Mouse (Mus musculus): ENCODE results near the gene Tm9sf3. TPM values are rescaled to one million over a fixed set of nuclear protein-coding genes. Genes with fewer than 3 reads are reported as not detected.

Tm9sf3 gene
- total and polyA plus RNA-seq, 3 experiments, result 34.3 to 114 (median 103) TPM

- Histone ChIP-seq H3K9ac (ENCODE audit: control insufficient read depth, low read depth, low read length, poor library complexity, severe bottlenecking) (no peak overlapping the region), H3K27me3 (ENCODE audit: control insufficient read depth in 1 of 2, insufficient read depth in 2 of 2, low read length in 2 of 2) (no peaks in the 10 kb centered on the region), H3K4me3 (ENCODE audit: control insufficient read depth in 1 of 2, insufficient read depth in 1 of 2, low read depth in 2 of 2, low read length in 2 of 2) (no peak overlapping the region), H3K36me3 (ENCODE audit: control insufficient read depth in 1 of 2, insufficient read depth in 2 of 2, low read length in 2 of 2) (no peaks in the 10 kb centered on the region), H3K4me1 (ENCODE audit: control insufficient read depth in 1 of 2, insufficient read depth in 2 of 2, low read length in 2 of 2) (no peaks in the 10 kb centered on the region), H3K79me2 (ENCODE audit: control insufficient read depth, insufficient read depth, low read length, poor library complexity) (no peaks in the 10 kb centered on the region), H3K9me3 (replicated peaks; ENCODE audit: insufficient read depth, low read length) (no peaks in the 10 kb centered on the region), H3K27ac (ENCODE audit: control insufficient read depth, low read depth, low read length) (no peak overlapping the region)
- no peak for TF ChIP-seq HCFC1 (IDR thresholded peaks at IDR 0.05; ENCODE audit: low read depth, low read length)
- TF ChIP-seq NRF1 (IDR thresholded peaks at IDR 0.05; ENCODE audit: insufficient read depth, low read depth, low read length, poor library complexity, severe bottlenecking), result no peak
- no peak for TF ChIP-seq ZNF384 (IDR thresholded peaks at IDR 0.05; ENCODE audit: low read depth, low read length)
- TF ChIP-seq RAD21 (IDR thresholded peaks at IDR 0.05; ENCODE audit: low read depth, low read length), result no peak
- no peak for TF ChIP-seq CHD1 (IDR thresholded peaks at IDR 0.05; ENCODE audit: low read depth, low read length)
- TF ChIP-seq KAT2A (conservative IDR thresholded peaks at IDR 0.05; ENCODE audit: low read depth, low read length), result no peak
- no peak for TF ChIP-seq GABPA (IDR thresholded peaks at IDR 0.05; ENCODE audit: low read depth, low read length)
- no peak for TF ChIP-seq USF2 (IDR thresholded peaks at IDR 0.05; ENCODE audit: borderline replicate concordance in 1 of 2, insufficient read depth in 1 of 2, low read depth in 1 of 2, low read length in 2 of 2)
- no peak for TF ChIP-seq CHD2 (IDR thresholded peaks at IDR 0.05; ENCODE audit: low read length)
- TF ChIP-seq SIN3A (IDR thresholded peaks at IDR 0.05; ENCODE audit: low read length), result no peak
- no peak for TF ChIP-seq MEF2A (IDR thresholded peaks at IDR 0.05; ENCODE audit: extremely low read depth, insufficient replicate concordance, low read depth, low read length, poor library complexity, severe bottlenecking)
- no peak for TF ChIP-seq UBTF (IDR thresholded peaks at IDR 0.05; ENCODE audit: borderline replicate concordance, insufficient read depth, low read depth, low read length)
- TF ChIP-seq EP300 (IDR thresholded peaks at IDR 0.05; ENCODE audit: low read depth in 1 of 2, low read length in 2 of 2), result no peak
- TF ChIP-seq POLR2A (IDR thresholded peaks at IDR 0.05; ENCODE audit: control insufficient read depth in 1 of 2, insufficient read depth in 1 of 2, low read depth in 1 of 2, low read length in 2 of 2, poor library complexity in 1 of 2), result no peak
- no peak for TF ChIP-seq JUND (IDR thresholded peaks at IDR 0.05; ENCODE audit: low read depth, low read length)
- TF ChIP-seq MYB (IDR thresholded peaks at IDR 0.05; ENCODE audit: low read depth, low read length), result no peak
- no peak for DNase-seq (ENCODE audit: low read depth, low spot score)
Observed at GRCm38 (mm10) chr19:41299446-41299845, 35.6 kb upstream of the Tm9sf3 start.

GRCm38 (mm10) chr19:41290952-41291619, 27.3 kb upstream of the Tm9sf3 start:
- Histone ChIP-seq H3K79me2 (ENCODE audit: control insufficient read depth, insufficient read depth, low read length, poor library complexity) (no peaks in the 10 kb centered on the region), H3K4me3 (ENCODE audit: control insufficient read depth in 1 of 2, insufficient read depth in 1 of 2, low read depth in 2 of 2, low read length in 2 of 2) (no peak overlapping the region), H3K36me3 (ENCODE audit: control insufficient read depth in 1 of 2, insufficient read depth in 2 of 2, low read length in 2 of 2) (no peaks in the 10 kb centered on the region), H3K27ac (ENCODE audit: control insufficient read depth, low read depth, low read length) (no peak overlapping the region), H3K27me3 (ENCODE audit: control insufficient read depth in 1 of 2, insufficient read depth in 2 of 2, low read length in 2 of 2) (no peaks in the 10 kb centered on the region; a peak in 1 of 4 replicates), H3K9ac (ENCODE audit: control insufficient read depth, low read depth, low read length, poor library complexity, severe bottlenecking) (no peak overlapping the region), H3K4me1 (ENCODE audit: control insufficient read depth in 1 of 2, insufficient read depth in 2 of 2, low read length in 2 of 2) (no peaks in the 10 kb centered on the region), H3K9me3 (replicated peaks; ENCODE audit: insufficient read depth, low read length) (no peaks in the 10 kb centered on the region)
- TF ChIP-seq ETS1 (IDR thresholded peaks at IDR 0.05; ENCODE audit: low read depth, low read length) (no peak), RAD21 (IDR thresholded peaks at IDR 0.05; ENCODE audit: low read depth, low read length) (peak; percentile 79), CTCF (IDR thresholded peaks at IDR 0.05 in 2 of 3, conservative IDR thresholded peaks at IDR 0.05 in 1 of 3; ENCODE audit: control insufficient read depth in 1 of 3, insufficient read depth in 1 of 3, low read depth in 2 of 3, low read length in 3 of 3, poor library complexity in 1 of 3, severe bottlenecking in 1 of 3) (peak; percentile 76 to 85 (median 83)), ZC3H11A (IDR thresholded peaks at IDR 0.05; ENCODE audit: low read depth, low read length) (peak; percentile 58), SMC3 (IDR thresholded peaks at IDR 0.05; ENCODE audit: low read depth, low read length) (peak; percentile 67)
- DNase-seq (ENCODE audit: low read depth, low spot score), result peak; percentile 66
